Mouse (Mus musculus) embryo, embryonic 9.5 days (tissue): Measurements from ENCODE around the gene Atf6.

Source experiments
- DNase-seq: peaks from one replicate; pipeline ENCODE4 v3.0.0-alpha.2; 2017; ENCODE audit errors: extremely low spot score

Gene Atf6

DNA sequence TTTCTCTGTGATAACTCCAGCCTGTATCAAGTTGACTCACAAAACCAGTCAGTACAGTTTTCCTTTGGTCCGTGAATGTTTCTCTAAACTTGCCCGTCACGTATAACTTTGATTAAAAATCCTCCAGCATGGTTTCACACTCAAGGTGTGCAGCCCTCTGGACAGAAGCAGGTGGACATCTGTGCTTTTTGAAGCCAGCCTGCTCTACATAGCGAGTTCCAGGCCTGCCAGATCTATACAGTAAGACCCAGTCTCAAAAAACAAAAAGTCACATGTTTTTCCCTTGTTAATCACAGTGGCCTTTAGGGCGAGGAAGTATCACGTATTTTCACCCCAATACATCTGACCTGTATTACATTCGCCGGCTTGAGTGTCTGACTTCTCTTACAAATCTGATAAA, 16.8 kb upstream of the Atf6 start:
- no peak for DNase-seq

GRCm38 (mm10) chr1:170882915-170883485, 15.4 kb upstream of the Atf6 start:
- no peak for DNase-seq

- DNase-seq: no peak
These were observed 9.3 kb upstream of the Atf6 start for GRCm38 (mm10) chr1:170876906-170877305.

GRCm38 (mm10) chr1:170875676-170876075, 8.1 kb upstream of the Atf6 start:
- no peak for DNase-seq

DNA sequence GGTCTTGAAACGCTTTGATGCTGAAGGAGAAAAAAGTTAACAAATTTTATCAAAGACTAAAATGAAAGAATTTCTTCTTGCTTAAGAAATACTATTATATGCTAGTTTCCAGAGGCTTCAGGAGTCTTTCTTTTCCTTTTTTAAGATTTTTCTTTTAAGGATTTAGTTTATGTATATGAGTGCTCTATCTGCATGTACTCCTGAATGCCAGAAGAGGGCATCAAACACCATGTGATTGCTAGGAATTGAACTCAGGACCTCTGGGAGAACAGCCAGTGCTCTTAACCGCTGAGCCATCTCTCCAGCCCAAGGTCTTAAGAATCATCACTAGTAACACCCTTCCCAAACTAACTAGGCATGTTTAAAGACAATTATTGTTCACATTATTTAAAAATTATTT, 4.4 kb upstream of the Atf6 start:
- DNase-seq: no peak

DNA sequence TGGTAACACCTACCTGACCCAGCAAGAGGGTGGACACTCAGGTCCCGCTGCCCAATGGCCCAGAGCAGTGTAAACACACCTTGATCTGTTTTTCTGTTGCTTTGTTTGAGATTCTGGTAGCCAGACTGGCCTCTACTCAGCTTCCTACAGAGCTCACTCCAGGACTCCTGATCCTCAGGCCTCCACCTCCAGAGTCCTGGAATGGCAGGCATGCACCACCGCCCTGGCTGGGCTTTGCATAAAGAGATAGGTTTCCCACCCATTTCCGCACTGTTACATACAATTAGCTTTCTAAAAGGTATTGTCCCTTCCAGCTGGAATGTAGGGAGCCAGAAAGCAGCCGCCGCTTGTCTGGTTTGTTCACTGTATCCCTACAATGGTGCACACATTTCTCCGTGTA, 3.8 kb upstream of the Atf6 start:
- no peak for DNase-seq

DNA sequence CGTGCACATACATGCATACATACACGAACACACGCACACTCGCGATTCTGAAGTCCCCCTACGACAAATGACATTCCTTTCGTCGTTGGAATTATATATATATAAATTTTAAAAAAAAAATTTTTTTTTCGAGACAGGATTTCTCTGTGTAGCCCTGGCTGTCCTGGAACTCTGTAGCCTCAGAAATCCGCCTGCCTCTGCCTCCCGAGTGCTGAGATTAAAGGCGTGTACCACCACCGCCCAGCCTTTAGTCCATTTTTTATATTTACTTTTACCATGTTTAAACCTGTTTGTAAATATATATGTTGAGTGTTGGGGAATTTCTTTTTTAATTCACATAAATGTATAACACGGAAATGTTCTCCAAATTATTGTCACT, 1.3 kb upstream of the Atf6 start:
- no peak for DNase-seq

DNA sequence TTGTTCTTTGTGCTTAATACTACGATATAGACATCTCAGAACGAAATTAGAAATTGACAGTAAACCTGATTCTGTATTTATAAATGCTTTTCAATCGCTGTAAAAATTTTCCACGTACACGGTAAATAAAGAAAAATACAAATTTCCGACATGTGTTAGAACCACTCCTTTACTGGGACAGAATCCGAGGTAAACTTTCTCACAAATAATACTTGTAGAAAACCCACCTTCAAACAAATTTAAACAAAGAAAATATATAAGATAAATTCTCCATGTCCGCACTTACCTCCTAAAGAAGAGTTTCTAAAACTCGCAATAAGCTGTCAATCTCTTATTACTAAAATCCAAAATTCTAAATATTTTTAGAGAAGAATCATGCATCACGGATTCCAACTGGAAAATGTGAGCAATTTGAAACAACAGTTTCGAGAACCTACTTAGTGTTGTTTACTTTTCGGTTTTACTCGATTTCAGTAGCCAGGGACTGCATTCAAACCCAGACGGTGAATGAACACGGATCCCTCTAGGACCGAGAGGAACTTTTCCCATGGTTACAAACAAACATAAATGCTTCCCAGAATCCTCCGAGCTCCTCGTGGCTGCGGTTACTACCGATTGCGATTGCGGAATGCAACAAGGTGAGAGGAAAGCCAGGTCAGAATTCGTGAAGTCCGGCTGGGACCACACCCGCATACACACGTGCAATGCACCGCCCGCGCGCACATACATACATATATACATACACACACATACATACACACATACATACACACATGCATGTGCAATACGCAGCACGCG, 735 bp upstream of the Atf6 start:
- DNase-seq: peak; percentile 85

- DNase-seq: no peak
These were observed 430 bp downstream of the Atf6 start for GRCm38 (mm10) chr1:170866992-170867690.

DNA sequence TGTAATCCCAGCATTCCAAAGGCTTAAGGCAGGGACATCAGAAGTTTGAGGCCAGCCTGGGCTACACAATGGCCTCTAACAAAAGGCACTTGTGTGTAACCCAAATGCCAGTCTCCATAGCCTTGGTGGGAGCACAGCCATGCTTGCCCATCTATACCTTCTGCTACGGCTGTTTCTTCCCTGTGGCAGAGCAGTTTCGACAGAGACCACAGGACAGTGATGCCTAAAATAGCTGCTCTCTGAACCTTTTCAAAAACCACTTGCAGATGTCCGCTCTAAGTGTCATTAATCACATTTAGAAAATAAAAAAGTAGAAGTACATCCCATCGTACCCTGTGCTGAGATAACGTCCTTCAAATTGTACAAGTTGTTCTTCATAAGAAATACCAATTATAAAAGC, 2.2 kb downstream of the Atf6 start:
- no peak for DNase-seq

- DNase-seq: no peak
These were observed 2.8 kb downstream of the Atf6 start for GRCm38 (mm10) chr1:170864754-170865153.

- DNase-seq: no peak
These were observed 3.3 kb downstream of the Atf6 start for GRCm38 (mm10) chr1:170864234-170864633.

DNA sequence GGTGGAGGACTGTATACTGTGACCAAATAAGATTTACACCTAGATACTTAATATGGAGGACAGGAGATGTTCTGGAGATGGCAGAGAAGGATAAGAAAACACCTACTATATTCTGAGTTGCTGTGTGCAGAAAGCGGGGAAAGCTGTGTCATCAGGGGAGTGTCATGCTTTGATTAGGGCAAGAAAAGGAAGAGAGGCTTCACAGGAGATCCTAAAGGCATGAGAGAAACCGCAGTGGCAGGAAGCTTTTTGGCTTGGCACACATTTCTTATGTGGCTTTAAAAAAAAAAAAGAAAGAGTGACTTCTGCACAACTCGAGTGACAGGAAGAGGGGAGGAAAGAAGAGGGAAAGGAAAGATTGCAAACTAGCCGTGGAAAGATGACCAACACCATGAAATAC, 4.5 kb downstream of the Atf6 start:
- DNase-seq: no peak

DNA sequence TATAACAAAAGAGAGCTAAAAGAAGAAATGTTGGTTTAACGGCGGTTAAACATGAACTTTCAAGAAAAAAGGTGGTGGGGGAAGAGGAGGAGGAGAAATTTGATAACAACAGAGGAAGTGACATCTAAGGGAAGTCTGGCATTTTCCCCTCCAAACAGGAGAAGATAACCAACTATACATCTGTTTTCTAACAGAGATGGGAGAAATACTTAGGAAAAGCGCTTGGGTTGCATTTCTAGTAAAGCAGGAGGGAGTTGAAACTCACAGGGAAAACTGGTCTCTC, 5.2 kb downstream of the Atf6 start:
- DNase-seq: no peak

DNA sequence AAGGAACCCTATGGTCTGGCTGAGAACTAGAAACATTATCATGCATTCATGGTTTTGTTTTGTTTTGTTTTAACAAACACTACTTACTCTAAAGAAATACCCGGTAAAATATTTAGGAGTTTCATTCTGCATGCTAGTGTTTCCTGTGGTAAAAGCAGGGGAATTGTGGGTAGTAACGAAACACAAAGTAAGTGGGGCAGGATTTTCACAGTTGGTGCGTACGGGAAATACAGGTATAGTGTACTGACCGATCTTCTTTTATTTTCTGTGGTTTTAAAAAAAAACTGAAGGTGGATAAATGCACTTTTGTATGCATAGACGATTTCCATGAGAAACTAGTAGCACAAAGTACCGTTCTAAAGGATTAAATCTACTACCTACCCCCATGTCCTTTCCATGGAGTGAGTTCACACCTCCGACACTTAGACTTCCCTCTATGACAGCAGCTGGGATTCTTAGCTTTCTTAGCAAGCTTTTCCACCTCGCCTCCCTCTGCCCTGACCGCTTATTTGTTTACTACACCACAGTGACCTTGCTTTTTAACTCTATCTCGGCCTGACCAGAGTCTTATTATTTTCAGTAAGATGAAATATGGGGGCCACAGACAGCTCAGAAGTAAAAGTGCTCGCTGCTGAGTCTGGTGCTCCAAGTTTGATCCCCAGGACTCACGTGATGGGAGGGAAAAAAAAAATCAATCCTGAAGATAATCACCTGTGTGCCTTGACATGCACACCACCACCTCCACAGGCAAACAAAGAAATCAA, 5.7 kb downstream of the Atf6 start:
- DNase-seq: no peak

DNA sequence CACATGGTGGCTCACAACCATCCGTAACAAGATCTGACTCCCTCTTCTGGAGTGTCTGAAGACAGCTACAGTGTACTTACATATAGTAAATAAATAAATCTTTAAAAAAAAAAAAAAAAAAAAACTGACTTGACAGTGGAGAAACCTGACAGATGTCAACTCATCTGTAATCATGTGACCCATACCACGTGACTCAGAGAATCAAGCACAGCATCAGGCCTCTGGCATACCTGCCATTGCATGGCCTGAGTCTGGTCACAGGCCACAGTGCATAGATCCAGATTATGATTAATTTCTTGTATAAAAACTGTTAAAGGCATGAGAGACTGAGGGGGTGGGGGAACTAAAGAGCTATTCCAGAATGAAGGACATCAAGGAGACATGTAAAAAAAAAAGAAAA, 8.7 kb downstream of the Atf6 start:
- DNase-seq: no peak

GRCm38 (mm10) chr1:170857369-170857768, 10.2 kb downstream of the Atf6 start:
- DNase-seq: no peak

GRCm38 (mm10) chr1:170855056-170855760, 12.4 kb downstream of the Atf6 start:
- no peak for DNase-seq

GRCm38 (mm10) chr1:170853604-170854003, 14.0 kb downstream of the Atf6 start:
- no peak for DNase-seq

- no peak for DNase-seq
These were observed 16.6 kb downstream of the Atf6 start for GRCm38 (mm10) chr1:170850637-170851624.

DNA sequence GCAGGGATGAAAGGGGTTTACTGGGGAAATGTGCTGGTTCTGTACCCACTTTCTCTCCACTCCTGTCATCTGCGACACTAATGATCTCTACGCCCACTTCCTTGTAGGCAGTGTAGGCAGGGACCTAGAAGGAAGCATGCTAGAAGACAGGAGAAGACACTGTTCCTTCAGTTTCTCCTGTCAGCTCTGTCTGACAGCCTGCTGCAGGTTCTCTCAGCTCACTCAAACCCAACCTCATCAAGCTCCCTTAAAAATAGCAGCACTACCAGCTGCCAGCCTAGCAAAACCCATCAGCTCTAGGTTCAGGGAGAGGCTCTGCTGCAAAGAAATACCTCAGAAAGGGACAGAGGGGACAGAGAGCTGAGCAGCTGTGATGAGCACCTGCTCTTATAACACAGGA, 17.6 kb downstream of the Atf6 start:
- DNase-seq: no peak
